Mouse (Mus musculus) naive thymus-derived CD4-positive, alpha-beta T cell, adult 5 months (primary cell): ENCODE measurements around the gene Tpx2. TPM values are rescaled to one million over a fixed set of nuclear protein-coding genes. Genes with fewer than 3 reads are reported as not detected.

Experiments used
- polyA plus RNA-seq: library from polyadenylated mRNA; unstranded; fragments of 100-300 nt; shearing (Covaris generic); gene quantifications from one replicate; pipeline ENCODE4 v1.2.1, GENCODE M21; 2017

The Tpx2 gene
- 0.85 TPM for polyA plus RNA-seq

DNA sequence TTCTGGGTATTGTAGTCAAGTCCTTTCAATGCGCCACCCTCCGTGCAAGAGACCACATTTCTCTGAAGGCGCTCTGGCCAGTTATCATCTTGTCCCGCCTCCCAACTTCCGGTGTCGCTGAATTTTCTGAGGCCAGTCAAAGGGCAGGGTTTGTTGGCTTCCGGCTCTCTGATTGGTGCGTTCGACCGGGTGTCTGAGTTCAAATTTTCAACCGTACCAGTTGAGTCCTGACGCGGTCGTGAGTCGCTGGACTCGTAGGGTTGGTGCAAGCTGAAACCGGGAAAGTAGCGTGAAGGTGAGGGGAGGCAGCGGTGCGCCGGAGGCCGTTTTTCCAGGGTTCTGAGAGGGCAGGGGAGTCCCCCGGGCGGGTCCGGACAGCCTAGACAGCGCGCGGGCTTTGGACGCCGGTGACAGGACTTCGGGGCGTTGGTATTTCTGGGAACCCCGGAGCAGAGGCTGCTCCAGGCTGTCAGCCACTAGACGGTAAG lies at the start of gene Tpx2:
TSS of gene Tpx2 (plus strand) at position 150 of the 488 bp plus-strand sequence.

DNA sequence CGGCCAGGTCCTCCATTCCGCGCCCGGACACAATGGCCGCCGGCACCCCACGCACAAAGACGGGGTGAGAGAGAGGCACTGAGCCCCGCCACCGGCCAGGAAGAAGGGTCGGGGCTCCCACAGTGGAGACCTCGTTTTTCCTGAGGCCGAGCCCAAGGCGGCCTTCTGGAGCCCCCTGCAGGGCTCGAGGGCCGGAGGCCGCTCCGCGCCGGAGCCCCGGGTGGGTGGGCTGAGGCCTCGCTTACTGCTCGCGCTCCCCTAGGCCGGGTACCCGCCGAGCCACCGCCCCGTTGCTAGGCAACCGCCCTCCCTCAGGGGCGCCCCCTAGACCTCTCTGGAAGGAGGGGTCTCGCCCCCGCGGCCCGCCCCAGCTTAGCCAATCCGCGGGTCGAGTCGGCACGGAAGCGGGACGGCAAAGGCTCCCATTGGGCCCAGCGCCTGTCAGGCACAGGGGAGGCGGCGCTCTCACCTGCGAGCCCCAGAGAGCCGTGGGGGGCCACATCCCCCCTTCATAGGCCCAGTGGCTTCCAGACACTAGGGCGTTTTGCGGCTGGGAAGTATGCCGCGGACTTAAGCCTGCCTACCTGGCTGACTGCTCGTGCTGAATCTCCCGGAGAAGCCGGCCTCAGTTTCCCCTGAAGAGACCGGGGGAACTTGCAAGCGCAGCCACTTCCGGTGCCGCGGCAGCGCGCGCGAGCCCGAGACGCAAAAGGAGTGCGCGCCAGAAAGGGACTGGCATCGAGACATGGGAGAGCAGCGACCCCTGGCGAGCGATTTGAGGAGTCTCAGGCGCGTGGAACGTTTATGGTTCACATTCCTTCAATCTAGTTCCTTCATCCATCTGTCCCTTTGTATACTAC lies 16.5 kb upstream of the Tpx2 start, which contains the start of gene Bcl2l1:
TSS of gene Bcl2l1 (minus strand) at position 710 of the 860 bp plus-strand sequence.

DNA sequence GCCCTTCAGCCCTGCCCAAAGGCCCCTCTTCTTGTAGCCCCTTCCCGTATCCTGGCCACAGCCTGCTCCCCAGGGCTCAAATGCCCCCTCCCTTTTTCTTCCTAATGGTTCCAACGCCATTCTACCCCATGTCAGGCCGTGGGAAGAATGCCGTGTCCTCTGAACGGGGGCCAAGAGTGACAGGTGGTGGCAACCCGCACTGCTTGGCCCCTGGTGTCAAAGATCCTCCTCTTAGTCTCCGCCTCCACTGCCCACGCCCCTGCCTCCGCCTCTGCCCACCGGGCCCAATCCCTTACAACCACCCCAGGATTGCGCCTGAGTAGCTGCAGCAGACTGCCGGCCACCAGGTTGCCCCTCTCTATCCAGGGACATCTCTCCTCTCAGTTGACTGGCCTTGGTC lies 63.3 kb downstream of the Tpx2 start, which contains the start of gene Mylk2:
TSS of gene Mylk2 (plus strand) at position 322 of the 400 bp plus-strand sequence.

DNA sequence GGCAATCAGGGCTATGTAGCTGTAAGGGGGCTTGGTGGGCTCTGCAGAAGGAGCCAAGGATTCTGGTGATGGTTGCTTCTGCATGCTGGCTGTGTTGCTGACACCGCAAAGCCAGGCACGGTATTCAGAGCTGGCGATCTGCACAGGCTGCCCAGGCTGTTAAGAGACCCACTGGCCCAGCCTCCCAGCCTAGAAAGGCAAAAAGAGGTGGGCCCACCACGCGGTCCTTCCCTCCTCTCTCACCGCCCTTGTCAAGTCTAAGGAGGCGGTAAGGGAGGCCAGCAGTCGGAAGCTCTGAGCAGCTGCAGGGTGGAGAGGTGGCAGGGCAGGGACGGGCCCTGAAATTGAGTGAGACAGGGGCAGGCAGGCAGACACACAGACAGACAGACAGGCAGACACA lies 85.3 kb downstream of the Tpx2 start, which contains the start of gene Foxs1:
TSS of gene Foxs1 (minus strand) at position 161 of the 400 bp plus-strand sequence.

Other genes with a start within 250 kb of the Tpx2 start
- not detected for gene Defb45, start 248.6 kb upstream of the Tpx2 start, polyA plus RNA-seq
- not detected for gene Defb36, start 243.6 kb upstream of the Tpx2 start, polyA plus RNA-seq
- gene Defb25, start 224.9 kb upstream of the Tpx2 start, polyA plus RNA-seq = not detected
- not detected for gene Rem1, start 221.0 kb upstream of the Tpx2 start, polyA plus RNA-seq
- gene H13, start 178.5 kb upstream of the Tpx2 start, polyA plus RNA-seq = 176 TPM
- 5.4 TPM for gene Mcts2, start 160.9 kb upstream of the Tpx2 start, polyA plus RNA-seq
- gene Id1, start 111.7 kb upstream of the Tpx2 start, polyA plus RNA-seq = not detected
- not detected for gene Cox4i2, start 93.8 kb upstream of the Tpx2 start, polyA plus RNA-seq
- gene Bcl2l1, start 16.2 kb upstream of the Tpx2 start, polyA plus RNA-seq = 12.0 TPM
- gene Mylk2, start 63.4 kb downstream of the Tpx2 start, polyA plus RNA-seq = not detected
- gene Foxs1, start 85.2 kb downstream of the Tpx2 start, polyA plus RNA-seq = not detected
- gene Dusp15, start 103.7 kb downstream of the Tpx2 start, polyA plus RNA-seq = not detected
- gene Ttll9, start 114.5 kb downstream of the Tpx2 start, polyA plus RNA-seq = not detected
- gene Pdrg1, start 167.5 kb downstream of the Tpx2 start, polyA plus RNA-seq = 90.4 TPM
- gene Xkr7, start 183.9 kb downstream of the Tpx2 start, polyA plus RNA-seq = not detected
- not detected for gene Ccm2l, start 218.0 kb downstream of the Tpx2 start, polyA plus RNA-seq